Mouse (Mus musculus): Measurements from ENCODE around the gene Wdr18. TPM values are rescaled to one million over a fixed set of nuclear protein-coding genes. Genes with fewer than 3 reads are reported as not detected.

The Wdr18 gene
- total RNA-seq (2021): 10 to 100 TPM; 22.7 to 23.4 TPM

DNA sequence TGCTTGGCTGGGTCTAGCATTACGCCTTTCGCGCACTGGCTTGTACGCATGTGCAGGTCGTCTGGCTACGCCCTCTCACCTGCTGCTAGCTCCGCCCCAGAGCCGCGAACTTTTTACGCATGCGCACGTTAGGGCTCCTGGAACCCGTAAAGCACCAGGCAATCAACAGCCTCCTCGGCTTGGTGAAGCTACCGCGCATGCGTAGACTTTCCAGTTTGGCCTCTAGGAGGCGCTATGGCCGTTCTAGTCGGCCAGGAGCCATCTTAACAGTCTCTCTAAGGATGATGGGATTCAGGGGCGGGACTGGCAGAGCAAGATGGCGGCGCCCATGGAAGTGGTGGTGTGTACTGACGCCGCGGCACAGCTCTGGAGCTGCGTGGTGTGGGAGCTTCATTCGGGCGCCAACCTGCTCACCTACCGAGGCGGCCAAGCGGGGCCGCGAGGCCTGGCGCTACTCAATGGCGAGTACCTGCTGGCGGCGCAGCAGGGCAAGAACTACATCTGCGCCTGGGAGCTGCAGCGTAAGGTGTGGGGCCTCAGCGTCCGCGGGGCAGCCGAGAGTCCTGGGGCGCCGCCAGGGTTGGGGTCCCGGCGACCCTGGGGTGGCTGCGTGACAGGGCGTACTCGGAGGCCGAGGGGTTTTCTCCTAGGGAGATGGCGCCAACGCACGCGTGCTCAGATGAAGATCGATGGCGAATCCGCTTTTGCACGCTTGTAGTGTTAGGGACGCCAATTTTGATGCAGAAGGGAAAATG lies at the start of gene Wdr18:
TSS of gene Wdr18 (plus strand) at position 306 of the 755 bp plus-strand sequence.
- intact Hi-C loops (cut with DNase I): loop anchor here (2.0 kb wide), 2 partner anchors 23 to 125 kb away; no protein-coding TSS in a partner anchor
- peak; percentile 100 for DNase-seq

- intact Hi-C loops (cut with DNase I): no loop called here
- no peak for DNase-seq
These were observed 49.4 kb upstream of the Wdr18 start, which contains the start of gene Gm26602 for GRCm38 (mm10) chr10:79910556-79910955. Gm26602 (plus strand) TSS chr10:79910856.

DNA sequence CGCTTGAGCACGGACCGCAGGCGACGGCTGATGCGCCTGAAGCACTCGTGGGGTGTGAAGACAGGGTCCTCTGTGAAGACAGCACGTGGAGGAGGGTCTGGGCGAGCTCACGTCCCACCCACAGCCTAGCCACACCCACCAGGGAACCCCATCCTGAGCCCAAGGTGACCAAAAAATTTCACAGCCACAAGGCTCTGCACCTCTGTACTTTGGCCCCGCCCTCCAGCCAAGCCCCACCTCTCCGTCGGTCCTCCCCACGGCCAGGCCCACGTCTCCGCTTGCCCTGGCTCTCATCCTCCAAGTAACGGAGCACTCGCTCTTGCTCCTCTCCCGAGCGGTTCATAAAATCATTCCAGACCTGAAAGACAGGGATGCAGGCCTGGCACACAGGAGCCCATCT lies 47.5 kb upstream of the Wdr18 start:
- intact Hi-C loops (cut with DNase I): no loop called here
- DNase-seq: no peak

DNA sequence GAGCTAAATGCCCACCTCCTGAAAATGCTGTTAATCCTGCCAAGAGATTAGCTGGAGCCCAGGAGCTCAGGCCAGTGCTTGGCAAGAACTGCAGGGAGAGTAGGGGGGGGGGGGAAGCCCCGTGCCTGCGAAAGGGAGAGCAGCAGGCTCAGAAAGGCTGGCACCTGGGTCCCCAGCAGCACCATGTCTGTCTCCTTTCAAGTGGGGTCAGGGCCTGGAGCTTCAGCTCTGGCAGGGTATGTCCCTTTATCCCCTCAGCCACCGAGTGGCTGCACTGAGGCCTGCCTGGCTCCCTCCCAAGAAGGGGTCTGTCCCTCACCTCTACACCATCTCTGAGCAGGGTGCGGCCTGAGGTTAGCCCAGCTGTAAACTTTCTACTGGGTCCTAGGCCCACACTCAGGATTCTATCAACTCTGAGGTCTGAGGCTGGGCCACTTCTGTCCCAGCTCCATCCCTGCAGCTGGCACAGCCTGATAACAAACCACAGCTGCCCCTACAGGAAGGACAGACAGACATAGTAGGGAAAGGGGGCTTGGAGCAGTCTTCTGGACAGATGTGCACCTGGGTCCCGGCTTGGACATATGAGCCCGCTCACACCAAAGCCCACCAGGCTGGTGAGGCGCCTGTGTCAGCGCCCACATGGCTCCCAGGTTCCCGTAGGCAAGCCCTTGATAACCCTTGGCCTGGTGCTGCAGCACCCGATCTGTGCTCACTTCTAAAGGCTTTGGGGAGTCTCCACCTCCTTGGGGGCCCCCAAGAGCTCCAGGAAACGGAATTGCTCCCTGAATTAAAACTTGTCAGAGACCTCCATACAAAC lies 45.6 kb upstream of the Wdr18 start:
- intact Hi-C loops (cut with DNase I): no loop called here
- DNase-seq: no peak

- no peak for DNase-seq
- intact Hi-C loops (cut with DNase I): loop anchor here (5.0 kb wide), 1 partner anchor 33 kb away; no protein-coding TSS in a partner anchor
These were observed 44.9 kb upstream of the Wdr18 start for GRCm38 (mm10) chr10:79914948-79915596.

DNA sequence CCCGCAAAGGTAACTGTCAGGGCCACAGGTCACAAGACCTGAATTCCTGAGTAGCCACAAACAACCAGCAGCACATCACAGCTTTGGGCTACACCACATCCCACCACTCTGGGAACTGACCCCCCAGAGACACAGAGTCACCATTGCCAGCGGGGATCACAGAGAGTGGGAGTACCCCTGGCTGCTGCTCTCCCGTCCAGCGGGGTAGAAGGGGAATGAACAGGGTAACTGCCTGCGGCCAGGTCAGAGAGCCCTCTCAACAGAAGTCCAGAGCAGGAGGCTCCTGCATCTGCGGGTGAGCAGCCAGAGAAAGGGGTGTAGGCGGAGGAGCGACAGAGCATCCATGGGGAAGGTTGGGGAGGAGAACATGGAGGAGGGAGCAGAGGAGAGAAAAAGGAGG lies 43.9 kb upstream of the Wdr18 start:
- intact Hi-C loops (cut with DNase I): loop anchor here (5.0 kb wide), 1 partner anchor 34 kb away; no protein-coding TSS in a partner anchor
- DNase-seq: no peak

GRCm38 (mm10) chr10:79916808-79917531 lies 43.0 kb upstream of the Wdr18 start, which contains the start of gene Kiss1r:
Kiss1r (plus strand) TSS chr10:79916971.
- intact Hi-C loops (cut with DNase I): loop anchor here (5.0 kb wide), 1 partner anchor 35 kb away; no protein-coding TSS in a partner anchor
- DNase-seq: peak; percentile 90 to 91

DNA sequence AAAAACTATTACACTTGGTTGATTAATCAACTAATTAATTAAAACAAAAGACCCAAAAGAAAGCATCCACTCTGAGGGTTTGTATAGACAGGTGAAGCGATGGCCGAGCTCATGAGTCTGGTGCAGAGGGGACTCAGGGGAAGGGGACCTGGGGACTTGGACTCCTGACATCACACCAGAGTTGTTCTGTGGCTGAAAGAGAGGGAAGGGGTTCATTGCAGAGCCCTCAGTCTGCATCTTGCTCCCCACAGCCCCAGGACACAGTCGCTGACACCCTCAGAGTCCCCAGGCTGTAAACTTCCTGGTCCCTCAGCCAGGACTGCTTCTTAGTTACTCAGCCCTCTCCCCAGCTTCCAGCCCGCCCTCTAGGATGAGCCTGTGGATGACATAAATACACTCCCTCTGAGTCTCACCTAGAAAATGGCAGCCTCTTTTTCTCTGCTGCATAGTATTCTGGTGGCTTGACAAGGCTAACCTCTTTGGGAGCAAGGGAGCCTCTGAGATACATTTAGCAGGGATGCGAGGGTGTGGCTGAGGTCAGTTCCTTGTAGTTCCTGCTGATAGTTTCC lies 42.3 kb upstream of the Wdr18 start:
- DNase-seq: no peak
- intact Hi-C loops (cut with DNase I): loop anchor here (5.0 kb wide), 1 partner anchor 35 kb away; no protein-coding TSS in a partner anchor

- no peak for DNase-seq
- intact Hi-C loops (cut with DNase I): loop anchor here (5.0 kb wide), 1 partner anchor 36 kb away; no protein-coding TSS in a partner anchor
These were observed 41.5 kb upstream of the Wdr18 start for GRCm38 (mm10) chr10:79918231-79919078.

DNA sequence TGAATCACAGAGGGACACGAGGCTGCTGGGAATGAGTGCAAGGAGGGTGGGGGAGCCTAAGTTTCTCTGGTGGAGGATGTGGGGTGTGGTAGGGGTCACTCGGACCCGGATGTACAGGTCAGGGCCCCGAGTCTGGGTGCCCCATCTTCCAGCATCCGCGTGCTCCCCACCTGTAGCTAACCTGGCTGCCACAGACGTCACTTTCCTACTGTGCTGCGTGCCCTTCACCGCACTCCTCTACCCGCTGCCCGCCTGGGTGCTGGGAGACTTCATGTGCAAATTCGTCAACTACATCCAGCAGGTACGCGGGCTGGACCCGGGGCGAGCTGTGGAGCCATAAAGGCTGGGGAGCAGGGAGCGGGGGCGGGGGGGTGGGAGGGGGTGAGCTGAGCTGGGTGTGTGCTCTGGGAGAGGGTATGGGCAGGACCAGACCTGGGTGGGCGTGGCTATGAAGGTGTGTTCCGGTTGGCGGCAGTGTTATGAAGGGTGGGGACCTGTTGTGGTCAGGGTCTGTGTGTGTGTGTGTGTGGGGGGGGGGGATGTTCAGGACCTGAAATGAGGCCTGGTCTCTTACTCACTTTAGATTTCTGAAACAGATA lies 40.6 kb upstream of the Wdr18 start:
- intact Hi-C loops (cut with DNase I): loop anchor here (5.0 kb wide), 1 partner anchor 37 kb away; no protein-coding TSS in a partner anchor

DNA sequence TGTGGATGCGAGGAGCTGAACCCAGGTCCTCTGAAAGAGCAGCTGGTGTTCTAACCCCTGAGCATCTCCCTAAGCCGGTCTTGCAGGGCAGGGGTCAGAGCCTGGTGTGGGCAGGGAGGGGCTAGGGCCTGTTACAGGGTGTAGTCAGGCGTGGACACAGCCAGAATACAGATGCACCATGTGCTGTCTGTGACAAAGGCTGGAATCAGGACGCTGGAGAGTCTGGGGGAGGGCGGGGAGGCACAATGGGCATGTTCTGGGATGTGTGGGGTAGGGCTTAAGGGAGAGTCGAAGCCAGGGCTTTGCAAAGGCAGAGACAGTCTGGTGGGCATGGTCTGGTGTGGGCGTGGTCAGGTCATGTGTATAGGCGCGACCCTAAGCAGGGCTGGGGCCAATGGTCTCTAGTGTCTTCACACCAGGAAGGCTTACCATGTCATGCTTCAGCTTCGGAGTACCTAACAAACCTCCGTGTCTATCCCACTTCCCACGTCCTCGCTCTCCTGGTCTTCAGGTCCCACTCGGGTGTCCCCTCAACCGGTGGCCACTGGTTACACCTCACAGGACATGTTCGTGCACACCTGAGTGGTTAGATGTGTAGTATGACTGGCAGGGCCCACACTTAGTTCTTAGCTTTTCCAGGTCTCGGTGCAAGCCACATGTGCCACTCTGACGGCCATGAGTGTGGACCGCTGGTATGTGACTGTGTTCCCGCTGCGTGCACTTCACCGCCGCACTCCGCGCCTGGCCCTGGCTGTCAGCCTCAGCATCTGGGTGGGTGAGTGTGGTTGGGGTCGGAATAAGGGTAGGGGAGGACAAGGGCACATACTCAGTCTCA lies 39.7 kb upstream of the Wdr18 start:
- intact Hi-C loops (cut with DNase I): no loop called here
- DNase-seq: no peak

More for the DNA sequence above, 40.6 kb upstream of the Wdr18 start:
- DNase-seq: no peak

DNA sequence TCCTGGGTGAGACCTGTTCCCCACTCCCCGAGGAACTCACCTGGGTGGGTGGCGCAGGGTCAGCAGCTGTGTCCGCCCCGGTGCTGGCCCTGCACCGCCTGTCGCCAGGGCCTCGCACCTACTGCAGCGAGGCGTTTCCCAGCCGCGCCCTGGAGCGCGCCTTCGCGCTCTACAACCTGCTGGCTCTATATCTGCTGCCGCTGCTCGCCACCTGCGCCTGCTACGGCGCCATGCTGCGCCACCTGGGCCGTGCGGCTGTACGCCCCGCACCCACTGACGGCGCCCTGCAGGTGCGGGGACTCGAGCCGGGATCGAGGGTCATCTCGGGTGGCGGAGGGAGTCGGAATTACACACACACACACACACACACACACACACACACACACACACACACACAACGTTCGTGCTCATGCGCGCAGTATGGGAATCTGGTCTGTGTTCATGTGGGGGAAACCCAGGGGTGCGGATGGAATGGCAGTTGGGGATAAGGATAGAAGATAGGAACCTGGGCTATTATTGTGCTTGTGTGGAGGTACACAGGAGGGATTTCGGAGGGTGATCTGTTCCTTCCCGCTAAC lies 38.9 kb upstream of the Wdr18 start, which contains the start of gene R3hdm4:
TSS of gene R3hdm4 (minus strand) at position 251 of the 578 bp plus-strand sequence.
- no peak for DNase-seq
- intact Hi-C loops (cut with DNase I): no loop called here

DNA sequence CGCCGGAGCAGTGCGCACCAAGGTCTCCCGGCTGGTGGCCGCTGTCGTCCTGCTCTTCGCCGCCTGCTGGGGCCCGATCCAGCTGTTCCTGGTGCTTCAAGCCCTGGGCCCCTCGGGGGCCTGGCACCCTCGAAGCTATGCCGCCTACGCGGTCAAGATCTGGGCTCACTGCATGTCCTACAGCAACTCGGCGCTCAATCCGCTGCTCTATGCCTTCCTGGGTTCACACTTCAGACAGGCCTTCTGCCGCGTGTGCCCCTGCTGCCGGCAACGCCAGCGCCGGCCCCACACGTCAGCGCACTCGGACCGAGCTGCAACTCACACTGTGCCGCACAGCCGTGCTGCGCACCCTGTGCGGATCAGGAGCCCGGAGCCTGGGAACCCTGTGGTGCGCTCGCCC lies 38.4 kb upstream of the Wdr18 start:
- intact Hi-C loops (cut with DNase I): no loop called here
- DNase-seq: no peak

- peak; percentile 94 to 97 for DNase-seq
- intact Hi-C loops (cut with DNase I): loop anchor here (1.0 kb wide), 3 partner anchors 33 to 90 kb away; no protein-coding TSS in a partner anchor
These were observed 34.8 kb upstream of the Wdr18 start for GRCm38 (mm10) chr10:79924998-79925784.

GRCm38 (mm10) chr10:79925785-79926490 lies 34.0 kb upstream of the Wdr18 start:
- intact Hi-C loops (cut with DNase I): loop anchor here (1.0 kb wide), 3 partner anchors 32 to 91 kb away; no protein-coding TSS in a partner anchor
- peak in 1 of 2 experiments; percentile 27 for DNase-seq
